Mouse (Mus musculus) kidney, postnatal 0 days (tissue): ENCODE results near the gene Tbx3. TPM values are rescaled to one million over a fixed set of nuclear protein-coding genes. Genes with fewer than 3 reads are reported as not detected.

ENCODE experiments used
- ATAC-seq: fragments of 200-750 bp; cut with Nextera tagmentation; replicated peaks from 2 replicates; pipeline ENCODE4 v1.8.0; 2017; ENCODE audit warnings: low read depth, moderate number of reproducible peaks, moderate TSS enrichment, moderate library complexity; ENCODE audit not compliant: low FRiP score
- DNase-seq: peaks from one replicate; pipeline ENCODE4 v3.0.0-alpha.2; 2016; ENCODE audit warnings: low spot score
- H3K27ac ChIP-seq: fragments of 300-500 bp; sonication (generic); 2 replicates; pipeline ENCODE4 v1.5.1; 2014; ENCODE audit warnings: mild to moderate bottlenecking
- H3K27me3 ChIP-seq: fragments of 300-500 bp; sonication (generic); 2 replicates; pipeline ENCODE4 v1.6.1; 2014; ENCODE audit warnings: low read length, mixed read lengths; ENCODE audit not compliant: insufficient read depth
- H3K36me3 ChIP-seq: fragments of 300-500 bp; sonication (generic); 2 replicates; pipeline ENCODE4 v1.6.1; 2014; ENCODE audit warnings: low read length, mixed read lengths; ENCODE audit not compliant: insufficient read depth
- H3K4me1 ChIP-seq: fragments of 300-500 bp; sonication (generic); replicated peaks from 2 replicates; pipeline ENCODE4 v1.6.1; 2014; ENCODE audit warnings: antibody characterized with exemption, low read length, mixed read lengths; ENCODE audit not compliant: insufficient read depth
- H3K4me2 ChIP-seq: fragments of 300-500 bp; sonication (generic); 2 replicates; pipeline ENCODE4 v1.6.1; 2014; ENCODE audit warnings: mild to moderate bottlenecking, low read length, moderate library complexity, mixed read lengths
- H3K4me3 ChIP-seq: fragments of 300-500 bp; sonication (generic); replicated peaks from 2 replicates; pipeline ENCODE4 v1.5.1; 2014; ENCODE audit warnings: low read depth, low read length
- H3K9ac ChIP-seq: fragments of 300-500 bp; sonication (generic); 2 replicates; pipeline ENCODE4 v1.6.1; 2014; ENCODE audit warnings: low read depth, low read length
- H3K9me3 ChIP-seq: fragments of 300-500 bp; sonication (generic); replicated peaks from 2 replicates; pipeline ENCODE4 v1.6.1; 2016; ENCODE audit warnings: low read length, inconsistent platforms, mixed read lengths
- CTCF ChIP-seq: IDR thresholded peaks from 2 replicates; pipeline ENCODE4 v1.5.1; 2016; ENCODE audit warnings: antibody characterized with exemption, low read depth, mild to moderate bottlenecking, moderate library complexity
- WGBS: fragments of 180-500 bp; shearing (Covaris S2); extraction: QIAGEN DNeasy Blood & Tissue Kit; methylation state at CpG from one replicate; pipeline ENCODE4 v1.1.7; 2014; 5-methylcytosine and 5-hydroxymethylcytosine counted together
- polyA plus RNA-seq: library from polyadenylated mRNA; unstranded; fragments of >200 nt; fragmentation: Nextera tagmentation; extraction: Ambion mirVana; gene quantifications from 2 replicates; pipeline ENCODE4 v1.2.1, GENCODE M21; 2015

Gene Tbx3
- polyA plus RNA-seq, 1 experiment from 2014 or later = 32.9 TPM

GRCm38 (mm10) chr5:119651135-119651965, 19.1 kb upstream of the Tbx3 start:
- ATAC-seq = no peak
- no peak overlapping the region for H3K4me2 ChIP-seq

DNA sequence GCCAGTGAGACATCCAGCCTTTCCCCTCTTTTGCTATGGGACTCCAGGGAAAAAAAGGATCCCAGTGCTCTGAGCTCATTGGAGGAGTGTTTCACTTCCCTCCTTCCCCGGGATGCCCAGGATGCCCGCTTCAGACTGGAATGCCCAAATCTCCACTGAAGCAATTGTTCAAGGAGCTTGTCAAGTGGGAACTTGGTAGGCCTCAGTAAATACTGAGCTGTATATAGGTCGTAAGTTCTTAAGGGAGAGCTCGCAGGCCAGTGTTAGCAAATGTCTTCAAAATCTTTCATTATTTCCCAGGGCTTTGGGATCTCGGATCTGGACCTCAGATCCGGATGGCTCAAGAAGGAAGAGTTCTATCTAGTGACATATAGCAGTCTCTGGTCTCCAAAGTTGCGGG, 14.1 kb upstream of the Tbx3 start:
- Histone ChIP-seq H3K36me3 (no peaks in the 10 kb centered on the region), H3K4me1 (no peaks in the 10 kb centered on the region), H3K4me3 (no peak overlapping the region), H3K9me3 (no peaks in the 10 kb centered on the region), H3K4me2 (no peak overlapping the region), H3K27me3 (peaks cover 50% of the 10 kb centered on the region), H3K27ac (no peak overlapping the region), H3K9ac (no peak overlapping the region)
- 13% methylated on average over 7 of the region's 7 CpGs for WGBS
- no peak for TF ChIP-seq CTCF
- DNase-seq = no peak
- no peak for ATAC-seq

More at GRCm38 (mm10) chr5:119651135-119651965, 19.1 kb upstream of the Tbx3 start:
- Histone ChIP-seq H3K9me3 (no peaks in the 10 kb centered on the region), H3K36me3 (no peaks in the 10 kb centered on the region), H3K27me3 (peaks cover 28% of the 10 kb centered on the region; the same call in 1 of the 2 replicates), H3K4me3 (no peak overlapping the region), H3K27ac (no peak overlapping the region), H3K4me1 (no peaks in the 10 kb centered on the region), H3K9ac (no peak overlapping the region)
- DNase-seq = no peak
- WGBS = 35% methylated on average over 13 of the region's 13 CpGs
- TF ChIP-seq CTCF = no peak

GRCm38 (mm10) chr5:119656856-119657255, 13.6 kb upstream of the Tbx3 start:
- no peak for TF ChIP-seq CTCF
- Histone ChIP-seq H3K4me1 (no peaks in the 10 kb centered on the region), H3K4me3 (no peak overlapping the region), H3K4me2 (no peak overlapping the region), H3K9me3 (no peaks in the 10 kb centered on the region), H3K36me3 (no peaks in the 10 kb centered on the region), H3K27me3 (peaks cover 53% of the 10 kb centered on the region), H3K9ac (no peak overlapping the region), H3K27ac (no peak overlapping the region)
- no peak for ATAC-seq
- DNase-seq = no peak
- 13% methylated on average over 21 of the region's 21 CpGs for WGBS

DNA sequence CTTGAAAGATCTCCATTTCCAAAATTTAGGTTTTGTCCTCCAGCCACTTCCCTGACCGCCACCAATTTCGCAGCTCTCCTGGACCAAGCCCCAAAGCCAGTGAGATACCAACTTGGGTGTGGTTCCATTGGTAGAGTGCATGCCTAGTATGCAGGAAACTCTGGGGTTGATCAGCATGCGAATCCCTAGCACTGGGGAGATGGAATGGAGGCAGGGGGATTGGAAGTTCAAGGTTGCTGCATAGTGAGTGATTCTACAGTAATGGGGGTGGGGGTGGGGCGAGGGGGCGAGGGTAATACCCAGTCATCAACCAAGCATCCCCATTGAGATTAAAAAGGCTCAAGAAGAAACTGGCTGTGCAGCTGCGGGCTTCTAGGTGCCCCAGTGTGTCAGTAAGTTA, 13.1 kb upstream of the Tbx3 start:
- 12% methylated on average over 6 of the region's 6 CpGs for WGBS
- ATAC-seq (no peak), DNase-seq (no peak)
- no peaks in the 10 kb centered on the region for H3K36me3 ChIP-seq
- H3K4me3 ChIP-seq = no peak overlapping the region
- no peak overlapping the region for H3K9ac ChIP-seq
- TF ChIP-seq CTCF = no peak
- H3K9me3 ChIP-seq = no peaks in the 10 kb centered on the region
- H3K4me1 ChIP-seq = no peaks in the 10 kb centered on the region
- H3K27me3 ChIP-seq = peaks cover 56% of the 10 kb centered on the region
- H3K4me2 ChIP-seq = no peak overlapping the region
- no peak overlapping the region for H3K27ac ChIP-seq

DNA sequence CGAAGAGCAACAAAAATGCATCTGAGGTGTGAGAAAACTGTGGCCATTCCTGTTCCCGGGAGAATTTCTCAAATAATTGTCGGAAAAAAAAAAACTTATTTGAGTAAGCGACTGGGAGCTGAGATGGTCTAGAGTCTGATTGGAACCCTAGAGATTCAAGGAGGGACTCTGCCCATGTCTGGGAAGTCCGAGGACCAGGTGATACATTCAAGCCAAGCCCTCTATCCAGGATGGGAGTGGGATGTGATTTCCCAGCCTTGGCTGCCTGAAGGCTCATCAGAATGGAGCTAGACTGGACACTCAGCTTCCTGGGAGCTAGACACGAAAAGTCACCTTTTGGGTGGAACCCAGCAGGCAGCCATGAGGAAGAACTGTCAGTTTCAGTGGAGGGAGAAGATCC, 12.7 kb upstream of the Tbx3 start:
- no peaks in the 10 kb centered on the region for H3K9me3 ChIP-seq
- H3K4me3 ChIP-seq = no peak overlapping the region
- DNase-seq (no peak), ATAC-seq (no peak)
- no peak overlapping the region for H3K4me2 ChIP-seq
- TF ChIP-seq CTCF = no peak
- 12% methylated on average over 6 of the region's 6 CpGs for WGBS
- no peak overlapping the region for H3K27ac ChIP-seq
- H3K36me3 ChIP-seq = no peaks in the 10 kb centered on the region
- no peak overlapping the region for H3K9ac ChIP-seq
- peaks cover 59% of the 10 kb centered on the region for H3K27me3 ChIP-seq
- H3K4me1 ChIP-seq = no peaks in the 10 kb centered on the region

DNA sequence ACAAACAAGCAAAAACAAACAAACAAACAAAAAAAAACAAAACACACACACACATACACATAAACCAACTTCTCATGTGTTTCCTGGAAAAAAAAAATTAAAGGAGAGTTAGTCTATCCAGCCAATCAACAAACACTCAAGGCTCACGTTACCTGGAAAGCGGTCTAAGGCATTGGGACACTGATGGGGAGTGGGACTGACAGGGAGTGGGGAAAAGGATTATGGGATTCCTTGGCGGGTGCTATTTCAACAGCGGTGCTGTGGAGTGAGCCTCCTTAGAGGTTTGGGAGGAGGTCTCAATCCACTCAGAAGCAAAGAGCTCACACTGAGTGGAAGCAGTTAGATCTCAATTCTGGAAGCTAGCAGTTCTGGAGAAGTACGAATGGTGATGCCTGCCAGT, 12.1 kb upstream of the Tbx3 start:
- H3K36me3 ChIP-seq = no peaks in the 10 kb centered on the region
- H3K9me3 ChIP-seq = no peaks in the 10 kb centered on the region
- peaks cover 65% of the 10 kb centered on the region for H3K27me3 ChIP-seq
- TF ChIP-seq CTCF = no peak
- H3K9ac ChIP-seq = no peak overlapping the region
- WGBS = 15% methylated on average over 5 of the region's 5 CpGs
- no peak overlapping the region for H3K27ac ChIP-seq
- ATAC-seq = no peak
- DNase-seq = no peak
- H3K4me3 ChIP-seq = no peak overlapping the region
- H3K4me2 ChIP-seq = no peak overlapping the region
- no peaks in the 10 kb centered on the region for H3K4me1 ChIP-seq
